Mouse (Mus musculus): ENCODE data around the gene Fgfr2.
A peak's percentile ranks its signal among the peaks of the same experiment; 100 is the strongest.

Gene Fgfr2

GRCm38 (mm10) chr7:132934743-132935142 lies 188.4 kb downstream of the Fgfr2 start:
- no peak for DNase-seq (ENCODE audit: low spot score in 2 of 2)

- DNase-seq (ENCODE audit: low spot score in 2 of 2): no peak
Measured at GRCm38 (mm10) chr7:132933331-132933730, 189.8 kb downstream of the Fgfr2 start.

- peak; percentile 8 to 43 for DNase-seq (ENCODE audit: low spot score in 2 of 2)
Measured at GRCm38 (mm10) chr7:132931560-132932351, 191.4 kb downstream of the Fgfr2 start.

GRCm38 (mm10) chr7:132930850-132931559 lies 192.1 kb downstream of the Fgfr2 start, which contains the start of gene Zranb1:
Zranb1 (plus strand) TSS chr7:132931142.
- DNase-seq (ENCODE audit: low spot score in 2 of 2): peak; percentile 96 to 99

GRCm38 (mm10) chr7:132930055-132930454 lies 193.1 kb downstream of the Fgfr2 start:
- no peak for DNase-seq (ENCODE audit: low spot score in 2 of 2)

- DNase-seq (ENCODE audit: low spot score in 2 of 2): no peak
Measured at GRCm38 (mm10) chr7:132927201-132927600, 195.9 kb downstream of the Fgfr2 start.

GRCm38 (mm10) chr7:132925227-132925626 lies 197.9 kb downstream of the Fgfr2 start:
- DNase-seq (ENCODE audit: low spot score in 2 of 2): no peak

- no peak for DNase-seq (ENCODE audit: low spot score in 2 of 2)
Measured at GRCm38 (mm10) chr7:132921971-132922370, 201.2 kb downstream of the Fgfr2 start.

GRCm38 (mm10) chr7:132903796-132904195 lies 219.4 kb downstream of the Fgfr2 start:
- DNase-seq (ENCODE audit: low spot score in 2 of 2): no peak

GRCm38 (mm10) chr7:132900826-132901531 lies 222.2 kb downstream of the Fgfr2 start:
- no peak for DNase-seq (ENCODE audit: low spot score in 2 of 2)

- DNase-seq (ENCODE audit: low spot score in 2 of 2): no peak
Measured at GRCm38 (mm10) chr7:132898234-132898633, 224.9 kb downstream of the Fgfr2 start.

GRCm38 (mm10) chr7:132897258-132897657 lies 225.9 kb downstream of the Fgfr2 start:
- DNase-seq (ENCODE audit: low spot score in 2 of 2): no peak

GRCm38 (mm10) chr7:132896206-132896815 lies 226.8 kb downstream of the Fgfr2 start:
- DNase-seq (ENCODE audit: low spot score in 2 of 2): no peak

- no peak for DNase-seq (ENCODE audit: low spot score in 2 of 2)
Measured at GRCm38 (mm10) chr7:132894841-132895555, 228.2 kb downstream of the Fgfr2 start.

- DNase-seq (ENCODE audit: low spot score in 2 of 2): no peak
Measured at GRCm38 (mm10) chr7:132893336-132893735, 229.8 kb downstream of the Fgfr2 start.

- DNase-seq (ENCODE audit: low spot score in 2 of 2): no peak
Measured at GRCm38 (mm10) chr7:132892806-132893205, 230.3 kb downstream of the Fgfr2 start.

- DNase-seq (ENCODE audit: low spot score in 2 of 2): no peak
Measured at GRCm38 (mm10) chr7:132892311-132892661, 230.9 kb downstream of the Fgfr2 start.

- DNase-seq (ENCODE audit: low spot score in 2 of 2): no peak
Measured at GRCm38 (mm10) chr7:132891561-132892310, 231.4 kb downstream of the Fgfr2 start.

GRCm38 (mm10) chr7:132890201-132890600 lies 232.9 kb downstream of the Fgfr2 start:
- no peak for DNase-seq (ENCODE audit: low spot score in 2 of 2)

- DNase-seq (ENCODE audit: low spot score in 2 of 2): no peak
Measured at GRCm38 (mm10) chr7:132889691-132890090, 233.5 kb downstream of the Fgfr2 start.
